Mouse (Mus musculus) liver, adult 2 months (tissue): Measurements from ENCODE around the gene Tmem184a.

Experiments
- CTCF ChIP-seq: fragments of 200-500 bp; IDR thresholded peaks from 2 replicates; pipeline ENCODE4 v1.5.1; 2011; ENCODE audit warnings: low read depth, low read length, control low read depth
- POLR2A ChIP-seq: fragments of 200-500 bp; IDR thresholded peaks from 2 replicates; pipeline ENCODE4 v1.6.1; 2011; ENCODE audit warnings: low read length, control low read depth; ENCODE audit not compliant: insufficient read depth; ENCODE audit errors: extremely low read depth

GRCm38 (mm10) chr5:139818056-139818455 lies 1.7 kb downstream of the Tmem184a start:
- no peak for TF ChIP-seq CTCF
- no peak for TF ChIP-seq POLR2A
